Mouse (Mus musculus) myocyte (in vitro differentiated cells): ENCODE results near the gene Ptpdc1. TPM values are rescaled to one million over a fixed set of nuclear protein-coding genes. Genes with fewer than 3 reads are reported as not detected.

Experiments used
- H3K27me3 ChIP-seq: one replicate; pipeline ENCODE4 v1.6.1; 2011; ENCODE audit not compliant: control insufficient read depth, insufficient read depth, insufficient read length
- H3K36me3 ChIP-seq: one replicate; pipeline ENCODE4 v1.6.1; 2011; ENCODE audit not compliant: control insufficient read depth, insufficient read depth
- H3K4me2 ChIP-seq: one replicate; pipeline ENCODE4 v1.6.1; 2011; ENCODE audit warnings: low read depth, control low read depth
- H3K4me3 ChIP-seq: one replicate; pipeline ENCODE4 v1.5.1; 2011; ENCODE audit warnings: mild to moderate bottlenecking, control low read depth, moderate library complexity
- H3K79me2 ChIP-seq: one replicate; pipeline ENCODE4 v1.6.1; 2011; ENCODE audit not compliant: control insufficient read depth, insufficient read depth
- H3ac ChIP-seq: one replicate; pipeline ENCODE4 v1.6.1; 2011; ENCODE audit not compliant: control insufficient read depth, insufficient read length
- CEBPB ChIP-seq: IDR thresholded peaks from 2 replicates; pipeline ENCODE4 v1.6.1; 2011; ENCODE audit warnings: mild to moderate bottlenecking, moderate library complexity; ENCODE audit not compliant: poor library complexity, insufficient read depth, severe bottlenecking
- E2F4 ChIP-seq: IDR thresholded peaks from one replicate; pipeline ENCODE4 v1.6.1; 2011; ENCODE audit warnings: mild to moderate bottlenecking, control low read depth, moderate library complexity; ENCODE audit not compliant: insufficient read depth
- MAX ChIP-seq: IDR thresholded peaks from one replicate; pipeline ENCODE4 v1.6.1; 2011; ENCODE audit warnings: low read depth, mild to moderate bottlenecking, control low read depth
- MYOD1 ChIP-seq, 3 experiments: IDR thresholded peaks; one replicate each; pipeline ENCODE4 v1.6.1; 2011; ENCODE audit warnings: control low read depth in 2 of 3, low read depth in 2 of 3, mild to moderate bottlenecking in 2 of 3, moderate library complexity in 1 of 3; ENCODE audit not compliant: insufficient read length in 2 of 3, control insufficient read depth in 1 of 3
- MYOG ChIP-seq, 3 experiments: IDR thresholded peaks; one replicate each; pipeline ENCODE4 v1.6.1; 2011; ENCODE audit warnings: control low read depth in 2 of 3, low read depth in 2 of 3, mild to moderate bottlenecking in 2 of 3; ENCODE audit not compliant: insufficient read length in 2 of 3, control insufficient read depth in 1 of 3, insufficient read depth in 1 of 3
- POLR2A ChIP-seq: IDR thresholded peaks from one replicate; pipeline ENCODE4 v1.6.1; 2011; ENCODE audit warnings: low read depth, mild to moderate bottlenecking, control low read depth, moderate library complexity; ENCODE audit not compliant: insufficient read length
- POLR2AphosphoS2 ChIP-seq: IDR thresholded peaks from one replicate; pipeline ENCODE4 v1.6.1; 2011; ENCODE audit warnings: low read depth, control low read depth; ENCODE audit not compliant: insufficient read length
- REST ChIP-seq: IDR thresholded peaks from one replicate; pipeline ENCODE4 v1.6.1; 2011; ENCODE audit warnings: mild to moderate bottlenecking, control low read depth, moderate library complexity; ENCODE audit not compliant: insufficient read depth, insufficient read length
- SRF ChIP-seq: IDR thresholded peaks from one replicate; pipeline ENCODE4 v1.6.1; 2011; ENCODE audit warnings: low read depth; ENCODE audit not compliant: control insufficient read depth, insufficient read length
- TCF12 ChIP-seq: IDR thresholded peaks from one replicate; pipeline ENCODE4 v1.6.1; 2011; ENCODE audit warnings: mild to moderate bottlenecking, control low read depth; ENCODE audit not compliant: poor library complexity, insufficient read depth, severe bottlenecking
- TCF3 ChIP-seq: IDR thresholded peaks from one replicate; pipeline ENCODE4 v1.6.1; 2011; ENCODE audit warnings: low read depth, control low read depth; ENCODE audit not compliant: insufficient read length
- USF1 ChIP-seq: IDR thresholded peaks from one replicate; pipeline ENCODE4 v1.6.1; 2011; ENCODE audit warnings: low read depth, mild to moderate bottlenecking, control low read depth, moderate library complexity
- polyA plus RNA-seq: library from polyadenylated mRNA; unstranded; fragments of >200 nt; fragmentation: generic; extraction: Trizol; gene quantifications from one replicate; pipeline ENCODE4 v1.2.1, GENCODE M21; 2012; ENCODE audit warnings: missing spikeins

Gene Ptpdc1
- 4.4 TPM for polyA plus RNA-seq

GRCm38 (mm10) chr13:48625433-48626184, at the start of gene Ptpdc1:
Gene Ptpdc1, minus strand, starts transcription at chr13:48625664.
- no peaks in the 10 kb centered on the region for H3K27me3 ChIP-seq
- no peaks in the 10 kb centered on the region for H3K79me2 ChIP-seq
- peak within 1 kb of the TSS; percentile 52 for H3ac ChIP-seq
- H3K4me2 ChIP-seq = peak within 1 kb of the TSS; percentile 86
- H3K36me3 ChIP-seq = no peaks in the 10 kb centered on the region
- TF ChIP-seq REST (no peak), USF1 (peak; percentile 88), POLR2AphosphoS2 (peak; percentile 14), POLR2A (peak; percentile 72), TCF12 (no peak), E2F4 (peak; percentile 1), SRF (peak; percentile 27)
- peak within 1 kb of the TSS; percentile 35 for H3K4me3 ChIP-seq

- Histone ChIP-seq H3K36me3 (no peaks in the 10 kb centered on the region), H3K4me2 (no peak overlapping the region), H3K4me3 (no peak overlapping the region), H3K27me3 (peaks cover 55% of the 10 kb centered on the region), H3ac (no peak overlapping the region), H3K79me2 (no peaks in the 10 kb centered on the region)
- TF ChIP-seq MYOG (IDR thresholded peaks at IDR 0.05; ENCODE audit: control insufficient read depth in 1 of 3, insufficient read depth in 1 of 3, insufficient read length in 2 of 3, low read depth in 2 of 3) = no peak
- no peak for TF ChIP-seq SRF
- no peak for TF ChIP-seq MYOD1 (IDR thresholded peaks at IDR 0.05; ENCODE audit: control insufficient read depth in 1 of 3, insufficient read length in 2 of 3, low read depth in 2 of 3)
- no peak for TF ChIP-seq TCF12
- no peak for TF ChIP-seq TCF3
- TF ChIP-seq USF1 = no peak
- no peak for TF ChIP-seq MAX
- TF ChIP-seq POLR2AphosphoS2 = no peak
- TF ChIP-seq CEBPB = no peak
- no peak for TF ChIP-seq REST
- TF ChIP-seq POLR2A = no peak
- TF ChIP-seq E2F4 = no peak
Observed at GRCm38 (mm10) chr13:48674609-48675008, 49.1 kb upstream of the Ptpdc1 start.

- TF ChIP-seq POLR2AphosphoS2 (no peak), MYOD1 (IDR thresholded peaks at IDR 0.05; ENCODE audit: control insufficient read depth in 1 of 3, insufficient read length in 2 of 3, low read depth in 2 of 3) (no peak), MAX (no peak), MYOG (IDR thresholded peaks at IDR 0.05; ENCODE audit: control insufficient read depth in 1 of 3, insufficient read depth in 1 of 3, insufficient read length in 2 of 3, low read depth in 2 of 3) (no peak), E2F4 (no peak), POLR2A (no peak), TCF3 (no peak), CEBPB (no peak), USF1 (no peak), REST (no peak), TCF12 (no peak), SRF (no peak)
- no peak overlapping the region for H3K4me3 ChIP-seq
- peak overlapping the region; percentile 30 for H3K4me2 ChIP-seq
- H3ac ChIP-seq = no peak overlapping the region
- H3K36me3 ChIP-seq = no peaks in the 10 kb centered on the region
- no peaks in the 10 kb centered on the region for H3K79me2 ChIP-seq
- peaks cover 57% of the 10 kb centered on the region for H3K27me3 ChIP-seq
Observed at GRCm38 (mm10) chr13:48672312-48672840, 46.9 kb upstream of the Ptpdc1 start.

- H3ac ChIP-seq = no peak overlapping the region
- no peak overlapping the region for H3K4me3 ChIP-seq
- no peaks in the 10 kb centered on the region for H3K79me2 ChIP-seq
- H3K36me3 ChIP-seq = no peaks in the 10 kb centered on the region
- peaks cover 76% of the 10 kb centered on the region for H3K27me3 ChIP-seq
- H3K4me2 ChIP-seq = no peak overlapping the region
- TF ChIP-seq TCF12 (no peak), E2F4 (no peak), SRF (no peak), REST (no peak), CEBPB (no peak), USF1 (no peak)
Observed at GRCm38 (mm10) chr13:48668976-48669534, 43.6 kb upstream of the Ptpdc1 start.
